Mouse (Mus musculus): Measurements from ENCODE around the gene 5830473C10Rik.

The 5830473C10Rik gene

DNA sequence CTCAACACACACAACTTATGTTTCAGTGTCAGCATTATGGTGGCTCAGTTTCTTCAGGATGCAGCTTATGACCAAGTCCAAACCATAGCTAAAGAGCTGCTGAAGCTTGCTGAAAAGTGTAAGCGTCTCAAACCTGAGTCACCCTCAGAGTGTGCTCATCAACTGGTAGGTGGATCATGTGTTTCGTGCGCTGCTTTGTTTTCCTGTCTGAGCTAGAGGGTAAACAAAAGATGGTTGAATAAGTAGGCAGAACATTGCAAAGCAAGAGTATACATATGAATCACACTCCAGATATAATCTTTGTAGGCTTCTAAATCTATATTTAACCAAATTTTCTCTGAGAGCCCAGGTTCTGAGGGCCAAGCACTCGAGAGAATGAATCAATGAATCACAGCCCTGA lies 3.3 kb downstream of the 5830473C10Rik start:
- Histone ChIP-seq H3K36me3 (ENCODE audit: insufficient read depth, low read length) (no peaks in the 10 kb centered on the region), H3K4me3 (replicated peaks; ENCODE audit: low read length) (no peak overlapping the region), H3K4me1 (replicated peaks; ENCODE audit: low read depth, low read length) (no peaks in the 10 kb centered on the region), H3K9me3 (ENCODE audit: low read length) (no peaks in the 10 kb centered on the region), H3K27me3 (ENCODE audit: insufficient read depth, low read length) (no peaks in the 10 kb centered on the region)
- TF ChIP-seq POU5F1 (IDR thresholded peaks at IDR 0.05; ENCODE audit: borderline replicate concordance, low read length) (no peak), CTCF (conservative IDR thresholded peaks at IDR 0.05; ENCODE audit: low read length) (no peak), NANOG (IDR thresholded peaks at IDR 0.05; ENCODE audit: borderline replicate concordance, low read length) (no peak)

DNA sequence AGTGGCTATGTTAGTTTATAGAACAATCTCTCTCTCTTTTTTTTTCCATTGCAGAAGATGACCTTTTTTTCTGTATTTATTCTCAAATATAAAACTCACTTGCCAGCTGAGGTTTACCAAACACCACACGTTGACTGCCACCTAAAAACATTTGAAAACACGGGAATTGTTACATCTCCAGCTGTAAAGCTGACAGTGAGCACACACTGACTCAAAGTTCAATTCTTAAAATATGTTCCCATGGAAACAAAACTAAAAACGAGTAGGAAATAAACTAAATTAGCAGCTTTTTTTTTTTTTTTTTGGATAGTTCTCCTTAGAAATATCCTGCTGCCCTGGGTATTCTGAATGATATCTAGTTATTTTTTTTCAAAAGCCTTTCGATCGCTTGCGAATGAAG lies 4.3 kb downstream of the 5830473C10Rik start:
- no peak for TF ChIP-seq CTCF (conservative IDR thresholded peaks at IDR 0.05; ENCODE audit: low read length)
- no peak for TF ChIP-seq POU5F1 (IDR thresholded peaks at IDR 0.05; ENCODE audit: borderline replicate concordance, low read length)
- no peak for TF ChIP-seq NANOG (IDR thresholded peaks at IDR 0.05; ENCODE audit: borderline replicate concordance, low read length)
- Histone ChIP-seq H3K36me3 (ENCODE audit: insufficient read depth, low read length) (no peaks in the 10 kb centered on the region), H3K4me1 (replicated peaks; ENCODE audit: low read depth, low read length) (no peaks in the 10 kb centered on the region), H3K4me3 (replicated peaks; ENCODE audit: low read length) (no peak overlapping the region), H3K9me3 (ENCODE audit: low read length) (no peaks in the 10 kb centered on the region), H3K27me3 (ENCODE audit: insufficient read depth, low read length) (no peaks in the 10 kb centered on the region)

DNA sequence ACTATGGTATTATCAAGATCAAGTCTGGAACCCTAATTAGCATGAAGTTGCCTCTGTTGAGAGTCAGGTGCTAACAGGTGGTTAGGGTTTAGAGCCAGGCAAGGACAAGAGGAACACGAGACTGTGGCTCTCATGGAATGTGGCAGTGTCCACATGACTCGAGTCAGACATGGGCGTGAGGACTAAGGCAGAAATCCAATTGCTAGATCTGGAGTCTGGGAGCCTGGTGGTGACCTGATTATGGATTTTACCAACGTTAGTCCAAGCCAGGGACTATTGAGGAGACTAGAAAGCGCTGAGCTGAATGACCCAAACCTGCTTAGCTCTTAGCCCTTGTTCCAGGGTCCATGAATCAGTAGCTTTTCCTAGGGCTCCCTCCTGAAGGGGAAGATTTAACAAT lies 6.9 kb downstream of the 5830473C10Rik start:
- H3K4me3 ChIP-seq (replicated peaks; ENCODE audit: low read length), result no peak overlapping the region
- H3K4me1 ChIP-seq (replicated peaks; ENCODE audit: low read depth, low read length), result no peaks in the 10 kb centered on the region
- no peaks in the 10 kb centered on the region for H3K27me3 ChIP-seq (ENCODE audit: insufficient read depth, low read length)
- no peak for TF ChIP-seq POU5F1 (IDR thresholded peaks at IDR 0.05; ENCODE audit: borderline replicate concordance, low read length)
- no peak for TF ChIP-seq CTCF (conservative IDR thresholded peaks at IDR 0.05; ENCODE audit: low read length)
- H3K36me3 ChIP-seq (ENCODE audit: insufficient read depth, low read length), result no peaks in the 10 kb centered on the region
- no peaks in the 10 kb centered on the region for H3K9me3 ChIP-seq (ENCODE audit: low read length)

DNA sequence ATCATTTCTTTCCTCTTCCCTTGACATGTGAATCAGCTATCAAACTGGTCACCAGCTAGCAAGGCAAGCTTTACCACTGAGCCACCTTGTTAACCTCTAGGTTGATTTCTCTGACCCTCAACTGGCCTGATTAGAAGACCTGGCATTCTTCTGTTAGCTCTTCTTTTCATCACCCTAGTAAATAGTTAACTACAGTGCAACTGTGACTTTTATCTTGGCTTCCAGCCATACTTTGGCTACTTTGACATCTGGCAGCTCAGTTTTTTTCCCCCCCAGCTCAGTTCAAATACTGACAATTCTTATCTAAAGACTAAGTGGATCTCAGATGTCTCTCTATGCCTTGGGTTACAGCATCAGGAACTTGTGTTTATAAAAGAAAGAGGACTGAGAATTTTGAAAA lies 7.4 kb downstream of the 5830473C10Rik start:
- Histone ChIP-seq H3K27me3 (ENCODE audit: insufficient read depth, low read length) (no peaks in the 10 kb centered on the region), H3K36me3 (ENCODE audit: insufficient read depth, low read length) (no peaks in the 10 kb centered on the region), H3K4me3 (replicated peaks; ENCODE audit: low read length) (no peak overlapping the region), H3K9me3 (ENCODE audit: low read length) (no peaks in the 10 kb centered on the region), H3K4me1 (replicated peaks; ENCODE audit: low read depth, low read length) (no peaks in the 10 kb centered on the region)
- TF ChIP-seq POU5F1 (IDR thresholded peaks at IDR 0.05; ENCODE audit: borderline replicate concordance, low read length), result no peak
- TF ChIP-seq CTCF (conservative IDR thresholded peaks at IDR 0.05; ENCODE audit: low read length), result no peak
- no peak for TF ChIP-seq NANOG (IDR thresholded peaks at IDR 0.05; ENCODE audit: borderline replicate concordance, low read length)

DNA sequence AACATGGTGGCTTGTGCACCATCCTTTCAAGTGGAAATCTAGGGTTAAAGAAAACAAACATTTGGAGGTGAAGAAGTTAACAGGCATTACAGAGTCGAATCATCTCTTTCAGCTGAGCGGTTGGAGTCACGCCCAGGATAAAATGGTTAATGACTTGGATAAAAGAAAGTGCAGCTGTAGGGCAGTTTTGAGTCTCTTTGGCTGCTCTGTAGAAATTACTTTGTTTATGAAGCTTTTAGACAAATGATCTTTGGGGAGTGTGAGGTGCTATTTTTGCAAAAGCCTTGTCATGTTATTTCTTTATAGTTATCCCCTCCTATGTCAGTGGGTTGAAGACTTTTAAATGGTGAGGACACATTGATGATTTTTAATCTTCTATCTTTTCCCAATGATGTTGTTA lies 10.3 kb downstream of the 5830473C10Rik start:
- Histone ChIP-seq H3K9me3 (ENCODE audit: low read length) (no peaks in the 10 kb centered on the region), H3K4me1 (replicated peaks; ENCODE audit: low read depth, low read length) (no peaks in the 10 kb centered on the region), H3K4me3 (replicated peaks; ENCODE audit: low read length) (no peak overlapping the region), H3K27me3 (ENCODE audit: insufficient read depth, low read length) (no peaks in the 10 kb centered on the region), H3K36me3 (ENCODE audit: insufficient read depth, low read length) (no peaks in the 10 kb centered on the region)
- TF ChIP-seq CTCF (conservative IDR thresholded peaks at IDR 0.05; ENCODE audit: low read length) (no peak), NANOG (IDR thresholded peaks at IDR 0.05; ENCODE audit: borderline replicate concordance, low read length) (no peak), POU5F1 (IDR thresholded peaks at IDR 0.05; ENCODE audit: borderline replicate concordance, low read length) (no peak)

DNA sequence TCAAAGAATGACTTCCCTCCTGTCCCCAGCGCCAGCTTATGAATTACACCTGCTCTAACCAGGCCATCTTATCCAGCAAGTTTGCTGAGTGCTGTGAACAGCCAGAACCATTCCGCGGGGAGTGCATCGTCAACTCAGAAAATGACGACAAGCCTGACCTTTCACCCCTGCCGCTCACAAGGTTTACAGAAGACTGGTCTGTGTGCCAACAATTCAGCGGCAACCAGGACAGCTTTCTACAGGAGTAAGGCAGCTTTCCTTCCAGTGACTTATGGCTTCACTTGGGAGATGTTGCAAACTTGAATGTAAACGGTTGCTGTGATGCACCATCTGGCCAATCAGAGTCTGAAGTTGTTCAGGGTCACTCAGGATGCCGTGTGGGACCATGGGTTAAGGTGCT lies 16.8 kb downstream of the 5830473C10Rik start:
- H3K36me3 ChIP-seq (ENCODE audit: insufficient read depth, low read length), result no peaks in the 10 kb centered on the region
- H3K4me3 ChIP-seq (replicated peaks; ENCODE audit: low read length), result no peak overlapping the region
- TF ChIP-seq NANOG (IDR thresholded peaks at IDR 0.05; ENCODE audit: borderline replicate concordance, low read length) (no peak), POU5F1 (IDR thresholded peaks at IDR 0.05; ENCODE audit: borderline replicate concordance, low read length) (no peak), CTCF (conservative IDR thresholded peaks at IDR 0.05; ENCODE audit: low read length) (no peak)
- 0 out of 2 replicates have a peak, but pooled peaks cover 5% of the 10 kb centered on the region for H3K9me3 ChIP-seq (ENCODE audit: low read length)
- H3K4me1 ChIP-seq (replicated peaks; ENCODE audit: low read depth, low read length), result no peaks in the 10 kb centered on the region
- H3K27me3 ChIP-seq (ENCODE audit: insufficient read depth, low read length), result no peaks in the 10 kb centered on the region

DNA sequence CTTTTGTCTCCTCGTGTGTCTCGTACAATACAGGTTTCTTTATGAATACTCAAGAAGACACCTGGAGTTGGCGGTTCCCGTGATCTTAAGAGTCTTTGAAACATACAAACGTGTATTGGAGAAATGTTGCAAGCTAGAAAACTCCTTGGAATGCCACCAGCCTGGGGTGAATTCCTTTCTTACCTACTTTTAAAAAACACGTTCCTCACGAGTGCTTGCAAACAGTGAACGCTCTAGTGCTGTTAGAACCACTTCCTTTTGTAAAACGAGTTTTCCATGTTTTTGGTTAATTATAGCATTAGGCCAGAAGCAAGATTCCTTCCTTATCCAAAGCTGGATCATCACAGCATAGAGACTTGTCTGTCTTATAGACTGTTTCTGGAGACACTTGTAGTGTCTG lies 18.6 kb downstream of the 5830473C10Rik start:
- Histone ChIP-seq H3K36me3 (ENCODE audit: insufficient read depth, low read length) (no peaks in the 10 kb centered on the region), H3K4me3 (replicated peaks; ENCODE audit: low read length) (no peak overlapping the region), H3K9me3 (ENCODE audit: low read length) (0 out of 2 replicates have a peak, but pooled peaks cover 5% of the 10 kb centered on the region), H3K27me3 (ENCODE audit: insufficient read depth, low read length) (peaks cover 5% of the 10 kb centered on the region; the same call in 1 of the 2 replicates), H3K4me1 (replicated peaks; ENCODE audit: low read depth, low read length) (no peaks in the 10 kb centered on the region)
- TF ChIP-seq POU5F1 (IDR thresholded peaks at IDR 0.05; ENCODE audit: borderline replicate concordance, low read length) (no peak), CTCF (conservative IDR thresholded peaks at IDR 0.05; ENCODE audit: low read length) (no peak), NANOG (IDR thresholded peaks at IDR 0.05; ENCODE audit: borderline replicate concordance, low read length) (no peak)

DNA sequence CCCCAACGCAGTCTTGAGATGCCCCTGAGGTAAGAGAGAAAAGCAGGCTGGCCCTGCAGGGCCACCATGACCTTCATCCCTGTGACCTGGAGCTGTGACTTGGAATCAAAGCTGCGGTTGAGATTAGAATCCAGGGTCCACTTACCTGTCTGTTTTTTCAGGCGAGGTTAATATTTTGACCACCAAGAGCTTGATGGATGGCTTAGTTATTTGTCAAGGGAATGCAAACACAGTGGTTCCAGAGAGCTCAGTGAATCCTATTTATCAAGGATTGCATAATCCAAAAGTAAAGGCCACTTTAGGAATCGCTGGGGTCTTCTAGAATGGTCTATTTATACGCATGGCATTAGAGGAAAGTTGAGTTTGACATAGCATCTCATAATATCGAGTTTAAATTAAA lies 21.3 kb downstream of the 5830473C10Rik start:
- no peak for TF ChIP-seq POU5F1 (IDR thresholded peaks at IDR 0.05; ENCODE audit: borderline replicate concordance, low read length)
- TF ChIP-seq NANOG (IDR thresholded peaks at IDR 0.05; ENCODE audit: borderline replicate concordance, low read length), result no peak
- TF ChIP-seq CTCF (conservative IDR thresholded peaks at IDR 0.05; ENCODE audit: low read length), result no peak
- peaks cover 5% of the 10 kb centered on the region; the same call in 1 of the 2 replicates for H3K27me3 ChIP-seq (ENCODE audit: insufficient read depth, low read length)
- H3K4me1 ChIP-seq (replicated peaks; ENCODE audit: low read depth, low read length), result no peaks in the 10 kb centered on the region
- H3K36me3 ChIP-seq (ENCODE audit: insufficient read depth, low read length), result no peaks in the 10 kb centered on the region
- H3K9me3 ChIP-seq (ENCODE audit: low read length), result 0 out of 2 replicates have a peak, but pooled peaks cover 5% of the 10 kb centered on the region
- no peak overlapping the region for H3K4me3 ChIP-seq (replicated peaks; ENCODE audit: low read length)

DNA sequence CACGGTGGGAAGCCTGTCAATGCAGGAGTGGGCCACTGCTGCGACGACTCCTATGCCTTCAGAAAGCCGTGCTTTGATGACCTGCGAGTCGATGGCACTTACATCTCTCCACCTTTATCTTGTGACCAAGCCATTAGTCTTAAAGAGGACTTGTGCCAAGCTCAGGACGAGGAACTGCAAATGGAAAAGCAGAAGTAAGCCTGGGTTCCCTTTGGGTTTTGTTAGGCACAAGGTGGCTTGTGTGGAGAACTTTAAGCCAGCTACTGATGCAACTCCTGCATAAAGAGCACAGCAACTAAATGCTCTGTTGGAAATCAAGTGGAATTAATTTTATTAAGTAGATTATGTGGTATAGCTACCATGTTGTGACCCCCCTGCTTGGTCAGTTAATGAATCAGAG lies 23.9 kb downstream of the 5830473C10Rik start:
- H3K4me3 ChIP-seq (replicated peaks; ENCODE audit: low read length), result no peak overlapping the region
- no peaks in the 10 kb centered on the region for H3K36me3 ChIP-seq (ENCODE audit: insufficient read depth, low read length)
- H3K9me3 ChIP-seq (ENCODE audit: low read length), result no peaks in the 10 kb centered on the region
- H3K4me1 ChIP-seq (replicated peaks; ENCODE audit: low read depth, low read length), result no peaks in the 10 kb centered on the region
- H3K27me3 ChIP-seq (ENCODE audit: insufficient read depth, low read length), result peaks cover 5% of the 10 kb centered on the region; the same call in 1 of the 2 replicates
- no peak for TF ChIP-seq POU5F1 (IDR thresholded peaks at IDR 0.05; ENCODE audit: borderline replicate concordance, low read length)
- TF ChIP-seq NANOG (IDR thresholded peaks at IDR 0.05; ENCODE audit: borderline replicate concordance, low read length), result no peak
- no peak for TF ChIP-seq CTCF (conservative IDR thresholded peaks at IDR 0.05; ENCODE audit: low read length)

Data from E14TG2a.4 (cell line).